Mouse (Mus musculus) embryo, embryonic 10.5 days (tissue): ENCODE measurements around the gene Large2.

Experiments used
- DNase-seq: peaks from one replicate; pipeline ENCODE4 v3.0.0-alpha.2; 2015; ENCODE audit warnings: low spot score

Gene Large2

GRCm38 (mm10) chr2:92327601-92328000 is 47.1 kb downstream of the Large2 start:
- DNase-seq: no peak

GRCm38 (mm10) chr2:92326221-92326620 is 48.4 kb downstream of the Large2 start:
- no peak for DNase-seq

GRCm38 (mm10) chr2:92325676-92326075 is 49.0 kb downstream of the Large2 start:
- DNase-seq: no peak

GRCm38 (mm10) chr2:92322669-92323068 is 52.0 kb downstream of the Large2 start:
- DNase-seq: peak; percentile 26

GRCm38 (mm10) chr2:92317228-92317627 is 57.4 kb downstream of the Large2 start:
- no peak for DNase-seq

- DNase-seq: no peak
Measured at GRCm38 (mm10) chr2:92316652-92317051, 58.0 kb downstream of the Large2 start.
